Mouse (Mus musculus): ENCODE data around the gene Bicc1.

The Bicc1 gene

GRCm38 (mm10) chr10:71192886-71193285 is 33.4 kb upstream of the Bicc1 start:
- Histone ChIP-seq H3K27me3 (ENCODE audit: insufficient read depth, low read length) (0 out of 2 replicates have a peak, but pooled peaks cover 5% of the 10 kb centered on the region), H3K4me3 (replicated peaks; ENCODE audit: low read length) (no peak overlapping the region), H3K9me3 (ENCODE audit: low read length) (no peaks in the 10 kb centered on the region), H3K4me1 (replicated peaks; ENCODE audit: low read depth, low read length) (peaks cover 6% of the 10 kb centered on the region; the same call in 1 of the 2 replicates), H3K36me3 (ENCODE audit: insufficient read depth, low read length) (no peaks in the 10 kb centered on the region)
- no peak for TF ChIP-seq CTCF (conservative IDR thresholded peaks at IDR 0.05; ENCODE audit: low read length)
- no peak for TF ChIP-seq POU5F1 (IDR thresholded peaks at IDR 0.05; ENCODE audit: borderline replicate concordance, low read length)
- TF ChIP-seq NANOG (IDR thresholded peaks at IDR 0.05; ENCODE audit: borderline replicate concordance, low read length), result no peak

GRCm38 (mm10) chr10:71188681-71189080 is 29.2 kb upstream of the Bicc1 start:
- no peaks in the 10 kb centered on the region for H3K9me3 ChIP-seq (ENCODE audit: low read length)

GRCm38 (mm10) chr10:71185059-71185458 is 25.6 kb upstream of the Bicc1 start:
- peaks cover 5% of the 10 kb centered on the region for H3K9me3 ChIP-seq (ENCODE audit: low read length)
- no peaks in the 10 kb centered on the region for H3K36me3 ChIP-seq (ENCODE audit: insufficient read depth, low read length)
- H3K4me1 ChIP-seq (replicated peaks; ENCODE audit: low read depth, low read length), result 0 out of 2 replicates have a peak, but pooled peaks cover 2% of the 10 kb centered on the region
- no peak overlapping the region for H3K4me3 ChIP-seq (replicated peaks; ENCODE audit: low read length)
- H3K27me3 ChIP-seq (ENCODE audit: insufficient read depth, low read length), result no peaks in the 10 kb centered on the region
- TF ChIP-seq NANOG (IDR thresholded peaks at IDR 0.05; ENCODE audit: borderline replicate concordance, low read length) (no peak), POU5F1 (IDR thresholded peaks at IDR 0.05; ENCODE audit: borderline replicate concordance, low read length) (no peak), CTCF (conservative IDR thresholded peaks at IDR 0.05; ENCODE audit: low read length) (no peak)

More at GRCm38 (mm10) chr10:71188681-71189080, 29.2 kb upstream of the Bicc1 start:
- no peak for TF ChIP-seq NANOG (IDR thresholded peaks at IDR 0.05; ENCODE audit: borderline replicate concordance, low read length)
- no peak for TF ChIP-seq CTCF (conservative IDR thresholded peaks at IDR 0.05; ENCODE audit: low read length)
- no peak for TF ChIP-seq POU5F1 (IDR thresholded peaks at IDR 0.05; ENCODE audit: borderline replicate concordance, low read length)
- Histone ChIP-seq H3K36me3 (ENCODE audit: insufficient read depth, low read length) (no peaks in the 10 kb centered on the region), H3K4me3 (replicated peaks; ENCODE audit: low read length) (no peak overlapping the region), H3K27me3 (ENCODE audit: insufficient read depth, low read length) (no peaks in the 10 kb centered on the region), H3K4me1 (replicated peaks; ENCODE audit: low read depth, low read length) (0 out of 2 replicates have a peak, but pooled peaks cover 2% of the 10 kb centered on the region)

GRCm38 (mm10) chr10:71183339-71184031 is 24.0 kb upstream of the Bicc1 start:
- H3K36me3 ChIP-seq (ENCODE audit: insufficient read depth, low read length), result no peaks in the 10 kb centered on the region
- H3K4me3 ChIP-seq (replicated peaks; ENCODE audit: low read length), result no peak overlapping the region
- peaks cover 5% of the 10 kb centered on the region for H3K9me3 ChIP-seq (ENCODE audit: low read length)
- H3K27me3 ChIP-seq (ENCODE audit: insufficient read depth, low read length), result no peaks in the 10 kb centered on the region
- H3K4me1 ChIP-seq (replicated peaks; ENCODE audit: low read depth, low read length), result 0 out of 2 replicates have a peak, but pooled peaks cover 2% of the 10 kb centered on the region
- TF ChIP-seq CTCF (conservative IDR thresholded peaks at IDR 0.05; ENCODE audit: low read length), result no peak
- TF ChIP-seq POU5F1 (IDR thresholded peaks at IDR 0.05; ENCODE audit: borderline replicate concordance, low read length), result no peak
- no peak for TF ChIP-seq NANOG (IDR thresholded peaks at IDR 0.05; ENCODE audit: borderline replicate concordance, low read length)

GRCm38 (mm10) chr10:71181931-71182330 is 22.4 kb upstream of the Bicc1 start:
- Histone ChIP-seq H3K4me1 (replicated peaks; ENCODE audit: low read depth, low read length) (0 out of 2 replicates have a peak, but pooled peaks cover 2% of the 10 kb centered on the region), H3K36me3 (ENCODE audit: insufficient read depth, low read length) (no peaks in the 10 kb centered on the region), H3K27me3 (ENCODE audit: insufficient read depth, low read length) (no peaks in the 10 kb centered on the region), H3K9me3 (ENCODE audit: low read length) (peaks cover 5% of the 10 kb centered on the region), H3K4me3 (replicated peaks; ENCODE audit: low read length) (no peak overlapping the region)
- TF ChIP-seq NANOG (IDR thresholded peaks at IDR 0.05; ENCODE audit: borderline replicate concordance, low read length), result no peak
- no peak for TF ChIP-seq POU5F1 (IDR thresholded peaks at IDR 0.05; ENCODE audit: borderline replicate concordance, low read length)
- TF ChIP-seq CTCF (conservative IDR thresholded peaks at IDR 0.05; ENCODE audit: low read length), result no peak

- Histone ChIP-seq H3K36me3 (ENCODE audit: insufficient read depth, low read length) (no peaks in the 10 kb centered on the region), H3K9me3 (ENCODE audit: low read length) (peaks cover 5% of the 10 kb centered on the region), H3K4me3 (replicated peaks; ENCODE audit: low read length) (no peak overlapping the region), H3K27me3 (ENCODE audit: insufficient read depth, low read length) (no peaks in the 10 kb centered on the region), H3K4me1 (replicated peaks; ENCODE audit: low read depth, low read length) (peaks cover 4% of the 10 kb centered on the region)
- TF ChIP-seq NANOG (IDR thresholded peaks at IDR 0.05; ENCODE audit: borderline replicate concordance, low read length) (no peak), POU5F1 (IDR thresholded peaks at IDR 0.05; ENCODE audit: borderline replicate concordance, low read length) (no peak), CTCF (conservative IDR thresholded peaks at IDR 0.05; ENCODE audit: low read length) (no peak)
These were observed 21.6 kb upstream of the Bicc1 start for GRCm38 (mm10) chr10:71181091-71181490.

- Histone ChIP-seq H3K9me3 (ENCODE audit: low read length) (peaks cover 5% of the 10 kb centered on the region), H3K4me1 (replicated peaks; ENCODE audit: low read depth, low read length) (peaks cover 7% of the 10 kb centered on the region), H3K27me3 (ENCODE audit: insufficient read depth, low read length) (no peaks in the 10 kb centered on the region), H3K36me3 (ENCODE audit: insufficient read depth, low read length) (no peaks in the 10 kb centered on the region), H3K4me3 (replicated peaks; ENCODE audit: low read length) (no peak overlapping the region)
- TF ChIP-seq POU5F1 (IDR thresholded peaks at IDR 0.05; ENCODE audit: borderline replicate concordance, low read length) (no peak), CTCF (conservative IDR thresholded peaks at IDR 0.05; ENCODE audit: low read length) (peak; percentile 38)
These were observed 20.6 kb upstream of the Bicc1 start for GRCm38 (mm10) chr10:71180057-71180456.

- peaks cover 7% of the 10 kb centered on the region for H3K4me1 ChIP-seq (replicated peaks; ENCODE audit: low read depth, low read length)
- peaks cover 5% of the 10 kb centered on the region for H3K9me3 ChIP-seq (ENCODE audit: low read length)
- no peaks in the 10 kb centered on the region for H3K36me3 ChIP-seq (ENCODE audit: insufficient read depth, low read length)
- H3K27me3 ChIP-seq (ENCODE audit: insufficient read depth, low read length), result no peaks in the 10 kb centered on the region
- H3K4me3 ChIP-seq (replicated peaks; ENCODE audit: low read length), result no peak overlapping the region
- no peak for TF ChIP-seq POU5F1 (IDR thresholded peaks at IDR 0.05; ENCODE audit: borderline replicate concordance, low read length)
- TF ChIP-seq CTCF (conservative IDR thresholded peaks at IDR 0.05; ENCODE audit: low read length), result no peak
- no peak for TF ChIP-seq NANOG (IDR thresholded peaks at IDR 0.05; ENCODE audit: borderline replicate concordance, low read length)
These were observed 17.7 kb upstream of the Bicc1 start for GRCm38 (mm10) chr10:71177201-71177600.

Data from E14TG2a.4 (cell line).